Mouse (Mus musculus) forebrain, embryonic 11.5 days (tissue): ENCODE measurements around the gene Samd1. TPM values are rescaled to one million over a fixed set of nuclear protein-coding genes. Genes with fewer than 3 reads are reported as not detected.

Source experiments
- ATAC-seq: fragments of 200-750 bp; cut with Nextera tagmentation; replicated peaks from 2 replicates; pipeline ENCODE4 v1.8.0; 2017; ENCODE audit warnings: moderate TSS enrichment; ENCODE audit not compliant: low FRiP score
- DNase-seq: peaks from one replicate; pipeline ENCODE4 v3.0.0-alpha.2; 2017; ENCODE audit warnings: low spot score
- H3K27ac ChIP-seq: fragments of 300-500 bp; sonication (generic); 2 replicates; pipeline ENCODE4 v1.5.1; 2014; ENCODE audit warnings: low read depth, low read length
- H3K27me3 ChIP-seq: fragments of 300-500 bp; sonication (generic); 2 replicates; pipeline ENCODE4 v1.6.1; 2014; ENCODE audit warnings: mild to moderate bottlenecking, low read length, mixed read lengths; ENCODE audit not compliant: control insufficient read depth, insufficient read depth
- H3K36me3 ChIP-seq: fragments of 300-500 bp; sonication (generic); 2 replicates; pipeline ENCODE4 v1.6.1; 2014; ENCODE audit warnings: mild to moderate bottlenecking, low read length, moderate library complexity, mixed read lengths; ENCODE audit not compliant: control insufficient read depth, insufficient read depth
- H3K4me1 ChIP-seq: fragments of 300-500 bp; sonication (generic); replicated peaks from 2 replicates; pipeline ENCODE4 v1.6.1; 2014; ENCODE audit warnings: low read length, mixed read lengths; ENCODE audit not compliant: control insufficient read depth, insufficient read depth
- H3K4me2 ChIP-seq: fragments of 300-500 bp; sonication (generic); 2 replicates; pipeline ENCODE4 v1.6.1; 2014; ENCODE audit warnings: low read depth, mild to moderate bottlenecking, low read length, moderate library complexity, mixed read lengths; ENCODE audit not compliant: severe bottlenecking
- H3K4me3 ChIP-seq: fragments of 300-500 bp; sonication (generic); 2 replicates; pipeline ENCODE4 v1.5.1; 2014; ENCODE audit warnings: low read depth, low read length
- H3K9ac ChIP-seq: fragments of 300-500 bp; sonication (generic); 2 replicates; pipeline ENCODE4 v1.6.1; 2014; ENCODE audit warnings: low read length
- H3K9me3 ChIP-seq: fragments of 300-500 bp; sonication (generic); 2 replicates; pipeline ENCODE4 v1.6.1; 2016; ENCODE audit warnings: low read length, mixed read lengths; ENCODE audit not compliant: control insufficient read depth
- WGBS: fragments of 180-500 bp; shearing (Covaris S2); extraction: QIAGEN DNeasy Blood & Tissue Kit; methylation state at CpG from one replicate; pipeline ENCODE4 v1.1.7; 2014; 5-methylcytosine and 5-hydroxymethylcytosine counted together
- polyA plus RNA-seq: library from polyadenylated mRNA; unstranded; fragments of >200 nt; fragmentation: Nextera tagmentation; extraction: Ambion mirVana; gene quantifications from 2 replicates; pipeline ENCODE4 v1.2.1, GENCODE M21; 2014

Gene Samd1
- polyA plus RNA-seq, 1 experiment from 2014 or later = 12.3 TPM

DNA sequence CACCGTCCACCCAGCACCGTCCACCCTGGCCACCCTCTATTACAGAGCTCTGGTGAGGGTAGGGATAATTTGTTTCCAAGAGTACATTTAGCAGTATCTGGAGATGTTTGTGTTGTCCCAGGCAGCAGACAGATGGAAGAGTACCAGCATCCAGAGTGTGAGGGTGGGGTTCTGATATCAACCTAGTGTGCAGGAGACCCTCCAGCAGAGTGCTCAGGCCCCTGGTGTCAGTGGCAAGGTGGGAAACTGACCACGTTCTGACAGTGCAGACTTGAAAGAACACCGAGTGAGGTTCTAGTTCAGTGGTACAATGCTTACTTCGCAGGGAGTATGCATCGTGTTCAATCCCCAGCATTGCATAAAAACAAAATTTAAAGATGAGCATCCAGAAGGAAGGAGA is 25.8 kb upstream of the Samd1 start:
- Histone ChIP-seq H3K9me3 (no peaks in the 10 kb centered on the region), H3K27me3 (no peaks in the 10 kb centered on the region), H3K36me3 (peaks cover 4% of the 10 kb centered on the region; the same call in 1 of the 2 replicates), H3K27ac (no peak overlapping the region), H3K9ac (peak overlapping the region; percentile 73), H3K4me1 (peaks cover 8% of the 10 kb centered on the region; the same call in 1 of the 2 replicates), H3K4me2 (peak overlapping the region; percentile 92), H3K4me3 (peak overlapping the region; percentile 91)
- DNase-seq (no peak), ATAC-seq (no peak)
- WGBS = 76% methylated on average over 6 of the region's 6 CpGs

DNA sequence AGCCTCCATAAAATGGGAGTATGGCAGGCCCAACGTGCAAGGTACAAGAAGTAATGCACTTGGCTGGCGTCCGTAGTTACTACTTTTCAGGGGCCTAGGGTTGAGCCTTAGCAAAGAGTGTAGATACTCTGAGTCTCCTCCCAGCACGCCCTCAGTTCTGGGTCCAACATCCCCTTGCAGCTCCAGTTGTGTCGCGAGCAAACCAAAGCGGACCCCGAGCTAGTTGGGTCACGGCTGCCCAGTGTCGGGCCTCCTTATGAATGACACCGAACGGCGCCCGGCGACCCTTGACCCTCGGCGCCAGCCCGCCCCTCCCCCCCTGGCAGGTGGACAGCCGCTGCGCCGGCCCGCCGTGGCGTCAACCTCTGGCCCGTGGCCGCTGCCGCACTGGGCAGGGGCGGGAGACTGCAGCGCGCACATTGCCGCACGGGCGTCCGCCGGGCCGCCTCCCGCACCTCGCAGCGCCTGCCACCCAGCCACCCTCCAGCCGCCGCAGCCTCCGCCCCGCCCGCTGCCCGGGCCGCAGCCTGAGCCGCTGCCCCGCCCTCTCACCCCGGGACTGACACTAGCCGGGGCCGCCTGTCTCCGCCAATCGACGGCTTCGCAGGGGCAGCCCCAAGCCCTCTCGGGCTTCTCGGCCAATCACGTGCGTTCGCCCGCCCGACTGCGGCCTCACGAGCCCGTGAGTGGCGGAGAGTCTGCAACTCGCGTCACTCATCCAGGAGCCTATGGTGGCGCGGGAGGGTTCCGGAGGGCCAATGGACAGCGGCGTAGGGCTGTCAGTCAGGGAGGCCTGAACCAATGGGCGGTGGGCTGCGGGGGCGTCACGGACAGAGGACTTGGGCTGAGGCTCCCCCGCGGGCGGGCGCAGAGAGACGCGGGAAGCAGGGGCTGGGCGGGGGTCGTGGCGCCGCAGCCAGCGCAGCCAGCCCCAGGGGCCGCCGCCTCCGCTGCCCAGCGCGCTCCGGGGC is 25.0 kb upstream of the Samd1 start, which contains the start of gene Prkaca:
Prkaca (plus strand) TSS at position 844 of the 971 bp plus-strand sequence.
- no peaks in the 10 kb centered on the region for H3K9me3 ChIP-seq
- H3K4me2 ChIP-seq = peak within 1 kb of the TSS; percentile 93
- peaks cover 2% of the 10 kb centered on the region; the same call in 1 of the 2 replicates for H3K36me3 ChIP-seq
- no peaks in the 10 kb centered on the region for H3K27me3 ChIP-seq
- peak within 1 kb of the TSS; percentile 57; the same call in 1 of the 2 replicates for H3K27ac ChIP-seq
- H3K9ac ChIP-seq = peak within 1 kb of the TSS; percentile 84
- DNase-seq (peak; percentile 99), ATAC-seq (peak; percentile 100)
- peaks cover 10% of the 10 kb centered on the region; the same call in 1 of the 2 replicates for H3K4me1 ChIP-seq
- WGBS = under 1% methylated on average over 71 of the region's 94 CpGs
- H3K4me3 ChIP-seq = peak within 1 kb of the TSS; percentile 91

DNA sequence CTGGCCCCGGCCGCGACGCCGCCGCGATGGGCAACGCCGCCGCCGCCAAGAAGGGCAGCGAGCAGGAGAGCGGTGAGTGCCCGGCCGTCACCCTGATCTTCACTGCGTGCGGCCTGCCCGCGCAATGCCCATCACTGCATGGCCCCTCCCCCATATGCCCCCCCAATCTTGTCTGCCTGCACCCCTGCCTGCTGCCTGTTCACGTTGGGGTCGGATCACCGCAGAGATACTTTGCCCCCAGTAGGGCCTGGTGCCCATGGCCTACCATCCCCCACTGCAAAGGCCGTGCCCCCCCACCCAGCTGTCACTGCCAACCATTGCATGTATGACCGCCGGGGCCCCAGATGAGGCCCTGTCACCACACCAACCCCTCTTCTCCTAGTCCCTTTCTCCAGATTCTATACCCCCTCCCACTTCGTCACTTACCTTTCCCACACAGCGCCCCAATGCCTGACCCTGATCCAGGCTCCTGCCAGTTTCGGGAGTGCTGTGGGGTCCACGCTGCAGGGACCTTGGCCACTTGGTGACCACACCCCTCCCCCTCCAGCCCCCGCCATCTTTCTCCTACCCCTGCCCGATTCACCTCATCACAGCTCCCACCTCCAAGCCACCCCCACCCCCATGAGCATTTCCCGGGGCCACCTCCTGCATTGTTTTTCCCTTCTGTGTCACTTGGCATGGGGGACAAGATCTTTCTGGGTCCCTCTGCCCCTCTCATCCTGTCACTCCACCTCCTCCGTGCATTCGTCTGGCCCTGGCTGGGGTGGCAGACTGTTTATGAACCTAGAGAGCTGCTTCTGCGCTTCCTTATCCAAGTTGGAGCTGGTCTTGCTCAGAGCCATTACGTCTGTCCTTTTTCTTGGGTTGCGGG is 24.1 kb upstream of the Samd1 start:
- H3K27me3 ChIP-seq = no peaks in the 10 kb centered on the region
- no peaks in the 10 kb centered on the region; the same call in 1 of the 2 replicates for H3K36me3 ChIP-seq
- H3K4me2 ChIP-seq = peak overlapping the region; percentile 93
- peak overlapping the region; percentile 57; the same call in 1 of the 2 replicates for H3K27ac ChIP-seq
- peak overlapping the region; percentile 91 for H3K4me3 ChIP-seq
- H3K9ac ChIP-seq = peak overlapping the region; percentile 84
- 4% methylated on average over 37 of the region's 37 CpGs for WGBS
- no peaks in the 10 kb centered on the region for H3K9me3 ChIP-seq
- H3K4me1 ChIP-seq = peaks cover 12% of the 10 kb centered on the region; the same call in 1 of the 2 replicates
- DNase-seq = peak; percentile 77
- no peak; the same call in 1 of the 2 replicates for ATAC-seq

DNA sequence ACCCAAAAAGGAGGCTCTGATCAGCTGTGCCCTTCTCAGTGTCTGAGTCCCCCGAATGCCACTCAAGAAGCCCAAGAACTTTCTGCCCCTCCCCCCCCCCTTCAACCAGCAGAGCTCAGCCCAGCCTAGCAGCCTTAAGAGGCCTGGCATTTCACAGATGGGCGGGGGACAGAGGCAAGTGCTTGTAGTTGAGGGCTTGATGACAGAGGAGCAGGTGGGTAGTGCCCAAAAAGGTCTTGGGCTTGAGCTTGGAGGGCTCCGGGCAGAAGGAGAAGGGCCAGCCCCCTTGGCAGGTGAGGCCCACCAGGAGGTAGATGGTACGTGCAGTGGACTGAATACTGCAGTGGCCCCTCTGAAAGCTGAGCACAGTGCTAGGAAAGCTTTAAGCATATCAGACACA is 23.0 kb upstream of the Samd1 start:
- no peak for ATAC-seq
- H3K4me3 ChIP-seq = no peak overlapping the region
- no peaks in the 10 kb centered on the region; the same call in 1 of the 2 replicates for H3K36me3 ChIP-seq
- H3K4me2 ChIP-seq = no peak overlapping the region; the same call in 1 of the 2 replicates
- no peaks in the 10 kb centered on the region for H3K27me3 ChIP-seq
- H3K9ac ChIP-seq = no peak overlapping the region
- no peaks in the 10 kb centered on the region for H3K9me3 ChIP-seq
- H3K4me1 ChIP-seq = peaks cover 12% of the 10 kb centered on the region; the same call in 1 of the 2 replicates
- 74% methylated on average over 4 of the region's 4 CpGs for WGBS
- no peak for DNase-seq
- no peak overlapping the region for H3K27ac ChIP-seq

DNA sequence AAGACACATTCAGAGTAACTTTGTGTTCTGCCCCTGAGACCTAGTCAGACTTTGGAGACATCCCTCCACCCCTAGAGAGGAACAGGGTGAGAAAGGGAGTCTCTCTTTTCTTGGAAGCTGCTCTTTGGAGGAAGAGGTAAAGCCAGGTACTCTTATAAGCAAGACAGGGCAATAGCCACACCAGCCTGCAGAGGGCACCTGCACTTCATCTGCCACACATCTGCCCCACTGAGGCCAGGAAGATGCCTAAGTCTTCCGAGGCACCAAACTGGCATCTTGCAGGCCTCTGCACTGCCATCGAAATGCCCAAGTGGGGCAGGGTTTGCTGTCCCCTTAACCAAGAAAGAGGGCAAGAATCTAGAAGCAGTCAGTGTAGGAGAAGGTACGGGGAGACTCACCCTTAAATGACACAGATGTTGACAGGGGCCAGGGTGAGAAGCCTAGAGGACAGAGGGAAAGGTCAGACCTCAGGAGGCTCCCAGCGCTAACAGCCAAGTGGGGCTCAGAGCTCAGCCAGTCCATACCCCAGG is 21.3 kb upstream of the Samd1 start:
- Histone ChIP-seq H3K4me2 (no peak overlapping the region), H3K9me3 (no peaks in the 10 kb centered on the region), H3K27ac (no peak overlapping the region), H3K9ac (no peak overlapping the region), H3K4me3 (no peak overlapping the region), H3K36me3 (peaks cover 4% of the 10 kb centered on the region), H3K4me1 (peaks cover 12% of the 10 kb centered on the region; the same call in 1 of the 2 replicates), H3K27me3 (no peaks in the 10 kb centered on the region)
- no peak for DNase-seq
- 82% methylated on average over 4 of the region's 4 CpGs for WGBS
- ATAC-seq = no peak

DNA sequence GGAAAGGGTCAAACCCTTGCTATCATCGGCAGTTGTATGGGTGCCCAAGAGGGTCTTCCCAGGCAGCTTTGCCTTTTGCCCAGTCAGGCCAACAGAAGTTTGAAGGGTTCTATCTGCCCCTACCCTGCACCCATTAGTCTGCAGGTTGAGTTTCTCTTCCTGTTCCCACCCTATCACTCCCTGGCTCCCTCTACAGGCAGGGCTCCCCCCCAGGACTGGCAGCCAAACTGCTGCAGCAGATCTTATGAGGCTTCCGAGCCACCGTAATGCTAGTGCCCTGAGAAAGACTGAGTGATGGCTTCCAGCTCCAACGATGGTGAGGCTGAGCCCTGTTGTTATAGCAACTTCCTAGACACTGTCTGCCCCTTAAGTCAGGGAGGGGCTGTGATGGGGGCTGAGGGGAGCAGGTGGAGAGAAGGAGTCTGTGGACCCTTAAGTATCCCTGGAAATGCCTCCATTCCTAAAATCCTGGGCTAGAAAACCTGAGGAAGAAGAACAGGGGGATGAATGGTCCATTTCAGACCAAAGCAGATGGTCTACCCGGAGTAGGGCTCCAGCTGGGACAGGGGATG is 20.6 kb upstream of the Samd1 start:
- no peaks in the 10 kb centered on the region for H3K27me3 ChIP-seq
- H3K27ac ChIP-seq = no peak overlapping the region
- peaks cover 12% of the 10 kb centered on the region; the same call in 1 of the 2 replicates for H3K4me1 ChIP-seq
- no peak for DNase-seq
- H3K4me2 ChIP-seq = no peak overlapping the region
- H3K4me3 ChIP-seq = no peak overlapping the region
- H3K9ac ChIP-seq = no peak overlapping the region
- no peaks in the 10 kb centered on the region for H3K9me3 ChIP-seq
- WGBS = 89% methylated on average over 5 of the region's 5 CpGs
- peaks cover 10% of the 10 kb centered on the region for H3K36me3 ChIP-seq
- no peak for ATAC-seq

DNA sequence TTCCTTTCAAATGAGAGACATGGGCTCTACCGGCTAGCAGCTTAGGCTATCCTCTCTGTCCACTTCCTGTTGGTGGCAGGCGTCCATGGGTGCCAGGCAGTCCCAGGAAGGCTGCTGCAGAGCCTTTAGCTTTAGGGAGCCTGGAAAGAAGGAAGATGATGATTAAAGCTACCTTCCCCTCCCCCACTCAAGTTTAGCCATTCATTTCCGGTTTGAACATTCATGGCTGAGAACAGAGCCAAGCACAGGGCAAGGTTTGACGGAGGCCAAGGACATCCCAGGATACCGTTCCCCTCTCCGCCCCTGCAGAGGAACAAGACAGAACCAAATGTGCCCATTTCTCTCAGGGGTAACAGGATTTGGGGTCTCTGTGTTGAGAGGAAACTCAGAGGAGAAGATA is 19.8 kb upstream of the Samd1 start:
- Histone ChIP-seq H3K36me3 (peaks cover 13% of the 10 kb centered on the region), H3K9me3 (no peaks in the 10 kb centered on the region), H3K4me2 (no peak overlapping the region), H3K27me3 (no peaks in the 10 kb centered on the region), H3K9ac (no peak overlapping the region), H3K4me1 (peaks cover 10% of the 10 kb centered on the region; the same call in 1 of the 2 replicates), H3K27ac (no peak overlapping the region), H3K4me3 (no peak overlapping the region)
- WGBS = 75% methylated on average over 6 of the region's 6 CpGs
- ATAC-seq = no peak
- DNase-seq = no peak
